Mouse (Mus musculus): ENCODE data around the gene Imp4. TPM values are rescaled to one million over a fixed set of nuclear protein-coding genes. Genes with fewer than 3 reads are reported as not detected.

Gene Imp4
- polyA plus RNA-seq, 1 experiment from 2014 or later, result 71.5 TPM

DNA sequence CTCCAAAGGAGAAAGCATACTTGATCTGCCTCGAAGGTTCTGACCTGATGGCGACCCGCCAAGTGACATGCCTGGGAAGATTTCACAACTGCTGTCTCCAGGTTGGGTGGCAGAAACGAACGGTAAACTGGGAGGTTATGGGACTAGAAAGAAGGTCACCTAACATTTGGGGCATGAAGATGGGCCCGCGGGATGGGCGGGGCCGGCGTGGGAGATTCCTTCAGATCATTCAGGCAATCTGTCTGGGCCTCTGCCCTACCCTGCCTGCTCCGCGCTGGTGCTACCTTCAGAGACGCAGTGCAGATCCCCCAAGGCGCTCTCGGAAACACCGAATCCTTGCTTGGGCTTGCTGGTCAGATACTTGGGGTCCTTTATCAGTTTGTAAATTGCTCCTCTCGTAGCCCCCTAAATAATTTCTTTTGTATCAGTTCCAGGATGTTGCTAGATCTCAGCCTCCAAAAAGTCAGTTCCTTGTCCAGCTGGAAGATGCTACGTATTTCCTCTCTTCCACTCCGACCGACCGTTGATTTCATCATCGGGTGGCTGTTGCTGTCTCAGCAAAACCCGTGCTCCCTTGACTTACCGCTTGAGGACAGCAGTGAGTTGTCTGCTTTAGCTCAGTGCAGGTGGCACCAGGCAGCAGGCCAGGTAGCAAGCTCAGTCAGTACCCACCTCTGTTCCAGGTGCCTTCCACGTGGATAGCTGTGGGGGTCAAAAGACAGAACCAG, 46.0 kb downstream of the Imp4 start:
- no peaks in the 10 kb centered on the region for H3K9me3 ChIP-seq (ENCODE audit: control insufficient read depth, low read length)
- H3K27ac ChIP-seq (replicated peaks; ENCODE audit: low read depth, low read length), result no peak overlapping the region
- no peaks in the 10 kb centered on the region for H3K36me3 ChIP-seq (ENCODE audit: control insufficient read depth, insufficient read depth, low read length)
- H3K9ac ChIP-seq (ENCODE audit: low read depth, low read length), result peak overlapping the region; percentile 39; the same call in 1 of the 2 replicates
- ATAC-seq (ENCODE audit: low read depth) (no peak; the same call in 1 of the 2 replicates), DNase-seq (ENCODE audit: low spot score) (peak; percentile 55)
- peak overlapping the region; percentile 51 for H3K4me2 ChIP-seq (ENCODE audit: low read depth, low read length)
- 7% methylated on average over 21 of the region's 25 CpGs for WGBS
- H3K27me3 ChIP-seq (replicated peaks; ENCODE audit: control insufficient read depth, insufficient read depth, low read length), result no peaks in the 10 kb centered on the region; the same call in 1 of the 2 replicates
- H3K4me3 ChIP-seq (ENCODE audit: low read depth, low read length), result peak overlapping the region; percentile 18; the same call in 1 of the 2 replicates
- 0 out of 2 replicates have a peak, but pooled peaks cover 6% of the 10 kb centered on the region for H3K4me1 ChIP-seq (ENCODE audit: control insufficient read depth, insufficient read depth, low read length)

DNA sequence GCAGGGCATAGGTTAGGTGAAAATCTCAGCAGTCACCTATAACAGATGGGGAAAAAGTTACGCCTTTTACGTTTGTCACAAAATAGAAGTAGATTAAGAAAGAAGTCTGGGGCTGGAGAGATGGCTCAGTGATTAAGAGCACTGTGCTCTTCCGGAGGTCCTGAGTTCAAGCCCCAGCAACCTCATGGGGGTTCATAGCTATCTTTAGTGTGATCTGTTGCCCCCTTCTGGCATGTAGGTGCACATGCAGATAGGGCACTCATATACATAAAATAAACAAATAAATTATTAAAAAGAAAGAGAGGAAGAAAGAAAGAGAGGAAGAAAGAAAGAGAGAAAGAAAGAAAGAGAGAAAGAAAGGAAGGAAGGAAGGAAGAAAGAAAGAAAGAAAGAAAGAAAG, 47.7 kb downstream of the Imp4 start:
- ATAC-seq (ENCODE audit: low read depth) (no peak), DNase-seq (ENCODE audit: low spot score) (no peak)
- H3K9ac ChIP-seq (ENCODE audit: low read depth, low read length), result no peak overlapping the region
- 89% methylated on average over 3 of the region's 3 CpGs for WGBS
- H3K27me3 ChIP-seq (replicated peaks; ENCODE audit: control insufficient read depth, insufficient read depth, low read length), result no peaks in the 10 kb centered on the region; the same call in 1 of the 2 replicates
- no peak overlapping the region for H3K4me3 ChIP-seq (ENCODE audit: low read depth, low read length)
- H3K4me1 ChIP-seq (ENCODE audit: control insufficient read depth, insufficient read depth, low read length), result 0 out of 2 replicates have a peak, but pooled peaks cover 6% of the 10 kb centered on the region
- no peaks in the 10 kb centered on the region for H3K36me3 ChIP-seq (ENCODE audit: control insufficient read depth, insufficient read depth, low read length)
- H3K4me2 ChIP-seq (ENCODE audit: low read depth, low read length), result no peak overlapping the region
- no peak overlapping the region for H3K27ac ChIP-seq (replicated peaks; ENCODE audit: low read depth, low read length)
- no peaks in the 10 kb centered on the region for H3K9me3 ChIP-seq (ENCODE audit: control insufficient read depth, low read length)

DNA sequence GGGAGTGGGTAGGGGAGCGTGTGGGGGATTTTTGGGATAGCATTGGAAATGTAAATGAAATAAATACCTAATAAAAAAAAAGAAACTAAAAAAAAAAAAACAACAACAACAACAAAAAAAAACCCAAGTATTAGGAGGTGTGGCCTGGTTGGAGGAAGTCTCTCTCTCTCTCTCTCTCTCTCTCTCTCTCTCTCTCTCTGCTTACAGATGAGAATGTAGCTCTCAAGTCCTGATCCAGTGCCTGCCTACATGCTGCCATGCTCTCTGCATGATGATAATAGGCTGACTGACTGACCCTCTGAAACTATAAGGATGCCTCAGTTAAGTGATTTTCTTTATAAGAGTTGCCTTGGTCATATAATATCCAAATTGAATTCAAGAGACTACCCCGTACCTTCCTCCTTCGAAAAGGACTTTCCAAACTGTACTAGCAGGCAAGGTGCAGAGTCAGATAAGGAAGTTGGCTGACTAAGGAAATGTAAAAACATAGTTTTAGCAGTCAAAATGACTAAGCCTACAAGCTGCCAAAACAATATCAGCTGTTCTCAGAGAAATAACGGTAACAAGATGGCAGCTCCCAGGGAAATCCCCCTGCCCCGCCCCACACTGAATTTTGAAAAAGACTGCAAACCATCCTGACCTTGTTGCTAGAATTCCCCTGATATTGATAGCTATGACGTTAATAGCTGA, 50.3 kb downstream of the Imp4 start:
- H3K4me1 ChIP-seq (ENCODE audit: control insufficient read depth, insufficient read depth, low read length), result 0 out of 2 replicates have a peak, but pooled peaks cover 6% of the 10 kb centered on the region
- ATAC-seq (ENCODE audit: low read depth) (no peak), DNase-seq (ENCODE audit: low spot score) (no peak)
- no peaks in the 10 kb centered on the region for H3K36me3 ChIP-seq (ENCODE audit: control insufficient read depth, insufficient read depth, low read length)
- H3K4me2 ChIP-seq (ENCODE audit: low read depth, low read length), result no peak overlapping the region
- H3K9me3 ChIP-seq (ENCODE audit: control insufficient read depth, low read length), result no peaks in the 10 kb centered on the region
- no peak overlapping the region for H3K9ac ChIP-seq (ENCODE audit: low read depth, low read length)
- WGBS, result 83% methylated on average over 6 of the region's 6 CpGs
- H3K27me3 ChIP-seq (replicated peaks; ENCODE audit: control insufficient read depth, insufficient read depth, low read length), result no peaks in the 10 kb centered on the region; the same call in 1 of the 2 replicates
- H3K27ac ChIP-seq (replicated peaks; ENCODE audit: low read depth, low read length), result no peak overlapping the region
- H3K4me3 ChIP-seq (ENCODE audit: low read depth, low read length), result no peak overlapping the region

DNA sequence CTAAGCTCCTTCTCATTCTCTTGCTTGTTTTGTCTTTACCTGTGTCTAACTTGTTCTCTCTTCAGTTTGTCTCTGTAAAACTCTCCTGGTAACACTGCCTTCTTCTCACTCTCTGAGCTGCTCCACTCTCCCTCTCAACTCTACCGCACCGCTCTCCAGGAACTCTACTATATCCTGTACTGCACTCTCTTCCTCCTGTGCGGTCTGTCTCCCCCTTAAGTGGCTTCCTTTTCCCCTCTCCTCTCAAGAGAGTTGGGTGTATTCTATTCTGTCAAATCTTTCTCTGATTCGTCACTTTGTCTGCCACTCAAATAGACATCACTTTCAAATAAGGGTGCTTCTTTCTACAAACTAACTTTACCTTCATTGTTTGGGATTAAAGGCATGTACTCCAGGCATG, 51.8 kb downstream of the Imp4 start:
- Histone ChIP-seq H3K9me3 (ENCODE audit: control insufficient read depth, low read length) (no peaks in the 10 kb centered on the region), H3K27me3 (replicated peaks; ENCODE audit: control insufficient read depth, insufficient read depth, low read length) (no peaks in the 10 kb centered on the region; the same call in 1 of the 2 replicates), H3K4me3 (ENCODE audit: low read depth, low read length) (no peak overlapping the region), H3K4me1 (ENCODE audit: control insufficient read depth, insufficient read depth, low read length) (no peaks in the 10 kb centered on the region), H3K27ac (replicated peaks; ENCODE audit: low read depth, low read length) (no peak overlapping the region), H3K4me2 (ENCODE audit: low read depth, low read length) (no peak overlapping the region), H3K9ac (ENCODE audit: low read depth, low read length) (no peak overlapping the region), H3K36me3 (ENCODE audit: control insufficient read depth, insufficient read depth, low read length) (no peaks in the 10 kb centered on the region)
- WGBS, result 81% methylated on average over 4 of the region's 4 CpGs
- ATAC-seq (ENCODE audit: low read depth) (no peak), DNase-seq (ENCODE audit: low spot score) (no peak)

Small RNA genes within 50 kb of the gene (microRNA-seq; reads per million reads assigned to microRNA genes)
- gene Mir5103 (ENCODE audit: borderline number of aligned reads), result 1.00 reads per million

Other genes with a start within 250 kb of the Imp4 start
- gene Ccdc115, start 179 bp upstream of the Imp4 start, polyA plus RNA-seq (2014; fragmentation: Nextera tagmentation; extraction: Ambion mirVana), result 49.1 and 53.0 TPM in 2 replicates
- 18.1 and 19.4 TPM in 2 replicates for gene Ptpn18, start 19.9 kb downstream of the Imp4 start, polyA plus RNA-seq (2014; fragmentation: Nextera tagmentation; extraction: Ambion mirVana)
- not detected in 2 replicates for gene Prss39, start 58.6 kb downstream of the Imp4 start, polyA plus RNA-seq (2014; fragmentation: Nextera tagmentation; extraction: Ambion mirVana)
- gene Cfc1, start 95.8 kb downstream of the Imp4 start, polyA plus RNA-seq (2014; fragmentation: Nextera tagmentation; extraction: Ambion mirVana), result 0.35 and 0.67 TPM in 2 replicates
- not detected in 2 replicates for gene Prss40, start 121.1 kb downstream of the Imp4 start, polyA plus RNA-seq (2014; fragmentation: Nextera tagmentation; extraction: Ambion mirVana)
- 1.1 TPM in 2 replicates for gene Amer3, start 139.8 kb downstream of the Imp4 start, polyA plus RNA-seq (2014; fragmentation: Nextera tagmentation; extraction: Ambion mirVana)